Mouse (Mus musculus) heart, adult 2 months (tissue): ENCODE data around the gene Naa80. TPM values are rescaled to one million over a fixed set of nuclear protein-coding genes. Genes with fewer than 3 reads are reported as not detected.

ENCODE experiments used
- DNase-seq, 2 experiments: peaks; one replicate each; pipeline ENCODE4 v3.0.0; 2021
- H3K27ac ChIP-seq: fragments of 200-600 bp; 2 replicates; pipeline ENCODE4 v1.8.1; 2022
- H3K27me3 ChIP-seq: fragments of 200-500 bp; 2 replicates; pipeline ENCODE4 v1.6.1; 2012; ENCODE audit warnings: mild to moderate bottlenecking, low read length, inconsistent platforms, mixed read lengths; ENCODE audit not compliant: control insufficient read depth, insufficient read depth
- H3K36me3 ChIP-seq: fragments of 200-500 bp; 2 replicates; pipeline ENCODE4 v1.6.1; 2012; ENCODE audit warnings: low read length, inconsistent platforms; ENCODE audit not compliant: control insufficient read depth, insufficient read depth
- H3K4me1 ChIP-seq: fragments of 200-500 bp; 2 replicates; pipeline ENCODE4 v1.6.1; 2011; ENCODE audit warnings: low read length; ENCODE audit not compliant: control insufficient read depth, insufficient read depth
- H3K4me3 ChIP-seq: fragments of 200-600 bp; 2 replicates; pipeline ENCODE4 v1.8.1; 2022
- H3K79me2 ChIP-seq: fragments of 200-500 bp; replicated peaks from 2 replicates; pipeline ENCODE4 v1.6.1; 2012; ENCODE audit warnings: mild to moderate bottlenecking, inconsistent platforms, low read length, moderate library complexity, mixed read lengths; ENCODE audit not compliant: control insufficient read depth, insufficient read depth
- H3K9ac ChIP-seq: fragments of 200-500 bp; 2 replicates; pipeline ENCODE4 v1.6.1; 2012; ENCODE audit warnings: low read depth, mild to moderate bottlenecking, control low read depth, inconsistent platforms, low read length, mixed read lengths
- CTCF ChIP-seq: fragments of 200-600 bp; IDR thresholded peaks from 2 replicates; pipeline ENCODE4 v1.8.1; 2022; ENCODE audit warnings: antibody characterized with exemption, mild to moderate bottlenecking, moderate library complexity
- EP300 ChIP-seq: fragments of 200-500 bp; IDR thresholded peaks from 2 replicates; pipeline ENCODE4 v1.6.1; 2011; ENCODE audit warnings: low read depth, low read length, control low read depth; ENCODE audit not compliant: insufficient read depth
- POLR2A ChIP-seq: fragments of 200-500 bp; IDR thresholded peaks from 2 replicates; pipeline ENCODE4 v1.6.1; 2011; ENCODE audit warnings: mild to moderate bottlenecking, low read depth, low read length, control low read depth; ENCODE audit not compliant: insufficient read depth
- WGBS: fragments of 180-500 bp; shearing (Covaris S2); methylation state at CpG from one replicate; pipeline ENCODE4 v1.1.7; 2018; 5-methylcytosine and 5-hydroxymethylcytosine counted together
- intact Hi-C: fragments of 180-260 bp; cut with DNase I; formaldehyde crosslinking; loops from one replicate; pipeline ENCODE4 v1.15.1; 2025
- polyA plus RNA-seq: library from polyadenylated mRNA; depleted of rRNA; stranded (reverse); fragments of >200 nt; gene quantifications from 2 replicates; pipeline ENCODE4 v1.2.3, GENCODE M21; 2012
- total RNA-seq, 2 experiments: library from RNA; stranded (reverse); gene quantifications; 2 replicates each; pipeline ENCODE4 v1.2.3; 2021

The Naa80 gene
- total and polyA plus RNA-seq, 3 experiments, result 14.9 to 45.4 (median 17.4) TPM

GRCm38 (mm10) chr9:107599842-107600241 lies 21.2 kb downstream of the Naa80 start:
- DNase-seq, result no peak
- Histone ChIP-seq H3K36me3 (no peaks in the 10 kb centered on the region), H3K79me2 (no peaks in the 10 kb centered on the region), H3K27me3 (no peaks in the 10 kb centered on the region), H3K9ac (no peak overlapping the region), H3K4me1 (peaks cover 10% of the 10 kb centered on the region), H3K4me3 (no peak overlapping the region), H3K27ac (no peak overlapping the region)
- no peak for TF ChIP-seq POLR2A
- no peak for TF ChIP-seq EP300
- no peak for TF ChIP-seq CTCF
- 77% methylated on average over 14 of the region's 14 CpGs for WGBS
- intact Hi-C loops, result loop anchor here (5.0 kb wide), 1 partner anchor 137 kb away; no protein-coding TSS in a partner anchor

GRCm38 (mm10) chr9:107600745-107601144 lies 22.1 kb downstream of the Naa80 start:
- Histone ChIP-seq H3K36me3 (no peaks in the 10 kb centered on the region), H3K79me2 (no peaks in the 10 kb centered on the region), H3K4me3 (no peak overlapping the region), H3K9ac (no peak overlapping the region), H3K27me3 (no peaks in the 10 kb centered on the region), H3K27ac (no peak overlapping the region), H3K4me1 (peaks cover 10% of the 10 kb centered on the region)
- 76% methylated on average over 12 of the region's 12 CpGs for WGBS
- DNase-seq, result no peak
- intact Hi-C loops, result loop anchor here (5.0 kb wide), 1 partner anchor 137 kb away; no protein-coding TSS in a partner anchor
- TF ChIP-seq EP300 (no peak), CTCF (peak; percentile 40)

GRCm38 (mm10) chr9:107601275-107601674 lies 22.6 kb downstream of the Naa80 start:
- intact Hi-C loops, result loop anchor here (5.0 kb wide), 1 partner anchor 136 kb away; no protein-coding TSS in a partner anchor
- Histone ChIP-seq H3K27me3 (no peaks in the 10 kb centered on the region), H3K9ac (no peak overlapping the region)

GRCm38 (mm10) chr9:107602068-107602648 lies 23.5 kb downstream of the Naa80 start:
- intact Hi-C loops, result loop anchor here (1.0 to 5.0 kb wide), 3 partner anchors 42 to 135 kb away; no protein-coding TSS in a partner anchor
- TF ChIP-seq POLR2A, result no peak
- TF ChIP-seq EP300, result peak; percentile 98
- TF ChIP-seq CTCF, result peak; percentile 100; the same call in 1 of the 2 replicates
- Histone ChIP-seq H3K9ac (0 out of 2 replicates have a peak overlapping the region, but pooled peaks have one; percentile 17), H3K4me3 (0 out of 2 replicates have a peak overlapping the region, but pooled peaks have one; percentile 20), H3K79me2 (no peaks in the 10 kb centered on the region), H3K36me3 (no peaks in the 10 kb centered on the region), H3K27me3 (no peaks in the 10 kb centered on the region), H3K4me1 (peaks cover 8% of the 10 kb centered on the region), H3K27ac (peak overlapping the region; percentile 12; the same call in 1 of the 2 replicates)
- peak; percentile 89 to 96 for DNase-seq
- 4% methylated on average over 10 of the region's 10 CpGs for WGBS

More at GRCm38 (mm10) chr9:107601275-107601674, 22.6 kb downstream of the Naa80 start:
- Histone ChIP-seq H3K36me3 (no peaks in the 10 kb centered on the region), H3K27ac (no peak overlapping the region), H3K79me2 (no peaks in the 10 kb centered on the region), H3K4me3 (no peak overlapping the region), H3K4me1 (peaks cover 10% of the 10 kb centered on the region)
- TF ChIP-seq POLR2A (no peak), EP300 (no peak), CTCF (no peak)
- DNase-seq, result no peak
- WGBS, result 82% methylated on average over 11 of the region's 11 CpGs

- intact Hi-C loops, result loop anchor here (5.0 kb wide), 1 partner anchor 134 kb away; no protein-coding TSS in a partner anchor
- no peak for DNase-seq
- Histone ChIP-seq H3K4me1 (peaks cover 3% of the 10 kb centered on the region; the same call in 1 of the 2 replicates), H3K9ac (no peak overlapping the region), H3K27me3 (no peaks in the 10 kb centered on the region), H3K36me3 (no peaks in the 10 kb centered on the region), H3K4me3 (no peak overlapping the region), H3K27ac (no peak overlapping the region), H3K79me2 (no peaks in the 10 kb centered on the region)
- 72% methylated on average over 6 of the region's 6 CpGs for WGBS
- no peak for TF ChIP-seq EP300
- no peak for TF ChIP-seq POLR2A
- no peak for TF ChIP-seq CTCF
These were observed 24.6 kb downstream of the Naa80 start for GRCm38 (mm10) chr9:107603251-107603650.

GRCm38 (mm10) chr9:107605041-107605661 lies 26.5 kb downstream of the Naa80 start:
- Histone ChIP-seq H3K79me2 (no peaks in the 10 kb centered on the region), H3K4me1 (peaks cover 4% of the 10 kb centered on the region), H3K27ac (no peak overlapping the region; the same call in 1 of the 2 replicates), H3K36me3 (no peaks in the 10 kb centered on the region), H3K27me3 (no peaks in the 10 kb centered on the region), H3K9ac (no peak overlapping the region; the same call in 1 of the 2 replicates), H3K4me3 (no peak overlapping the region)
- TF ChIP-seq POLR2A, result no peak
- no peak for TF ChIP-seq CTCF
- TF ChIP-seq EP300, result no peak
- WGBS, result 52% methylated on average over 23 of the region's 23 CpGs
- DNase-seq, result no peak
- intact Hi-C loops, result no loop called here
